Mouse (Mus musculus) liver, adult 2 months (tissue): Measurements from ENCODE around the gene Gm17617.

Experiments used
- CTCF ChIP-seq: fragments of 200-500 bp; IDR thresholded peaks from 2 replicates; pipeline ENCODE4 v1.5.1; 2011; ENCODE audit warnings: low read depth, low read length, control low read depth
- POLR2A ChIP-seq: fragments of 200-500 bp; IDR thresholded peaks from 2 replicates; pipeline ENCODE4 v1.6.1; 2011; ENCODE audit warnings: low read length, control low read depth; ENCODE audit not compliant: insufficient read depth; ENCODE audit errors: extremely low read depth

DNA sequence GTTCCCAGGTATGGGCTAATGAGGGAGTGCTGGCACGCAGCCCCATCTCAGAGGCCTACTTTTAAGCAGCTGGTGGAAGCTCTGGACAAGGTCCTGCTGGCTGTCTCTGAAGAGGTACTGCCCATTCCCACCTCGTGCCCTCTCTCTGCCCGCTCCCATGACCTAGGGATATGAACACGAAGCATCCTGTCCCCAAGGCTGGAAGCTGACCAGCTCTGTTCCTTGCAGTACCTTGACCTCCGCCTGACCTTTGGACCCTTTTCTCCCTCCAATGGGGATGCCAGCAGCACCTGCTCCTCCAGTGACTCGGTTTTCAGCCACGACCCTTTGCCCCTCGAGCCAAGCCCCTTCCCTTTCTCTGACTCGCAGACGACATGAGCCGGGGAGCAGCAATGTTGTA, 34.5 kb upstream of the Gm17617 start:
- TF ChIP-seq CTCF (no peak), POLR2A (no peak)
